Mouse (Mus musculus): ENCODE data around the gene 3110070M22Rik.
"Not testable (repeated sequence)": the region's sequence is repeated elsewhere in the genome, so short reads cannot be mapped to it uniquely, and the experiment has no call there.

The 3110070M22Rik gene

GRCm38 (mm10) chr13:119487880-119488580 lies at the start of gene 3110070M22Rik, which contains the start of gene Tmem267:
Gene 3110070M22Rik (minus strand): TSS chr13:119488383.
Gene Tmem267 (plus strand): TSS chr13:119488039.
- peak; percentile 90 for DNase-seq (ENCODE audit: low read depth, low spot score)

GRCm38 (mm10) chr13:119494938-119495337 lies 6.8 kb upstream of the 3110070M22Rik start:
- DNase-seq (ENCODE audit: low read depth, low spot score), result not testable (repeated sequence)

GRCm38 (mm10) chr13:119492083-119492482 lies 3.9 kb upstream of the 3110070M22Rik start:
- not testable (repeated sequence) for DNase-seq (ENCODE audit: low read depth, low spot score)

- DNase-seq (ENCODE audit: low read depth, low spot score), result no peak
Measured at GRCm38 (mm10) chr13:119487354-119487753, 829 bp downstream of the 3110070M22Rik start.

- no peak for DNase-seq (ENCODE audit: low read depth, low spot score)
Measured at GRCm38 (mm10) chr13:119477789-119478188, 10.4 kb downstream of the 3110070M22Rik start.

GRCm38 (mm10) chr13:119476631-119477030 lies 11.6 kb downstream of the 3110070M22Rik start:
- DNase-seq (ENCODE audit: low read depth, low spot score), result no peak

GRCm38 (mm10) chr13:119462596-119463560 lies 25.3 kb downstream of the 3110070M22Rik start, which contains the start of gene 4833420G17Rik:
Gene 4833420G17Rik (plus strand): TSS chr13:119462768.
- peak; percentile 94 for DNase-seq (ENCODE audit: low read depth, low spot score)

- peak; percentile 8 for DNase-seq (ENCODE audit: low read depth, low spot score)
Measured at GRCm38 (mm10) chr13:119461900-119462595, 26.1 kb downstream of the 3110070M22Rik start.

- no peak for DNase-seq (ENCODE audit: low read depth, low spot score)
Measured at GRCm38 (mm10) chr13:119456342-119456741, 31.8 kb downstream of the 3110070M22Rik start.

GRCm38 (mm10) chr13:119455082-119455481 lies 33.1 kb downstream of the 3110070M22Rik start:
- no peak for DNase-seq (ENCODE audit: low read depth, low spot score)

- DNase-seq (ENCODE audit: low read depth, low spot score), result no peak
Measured at GRCm38 (mm10) chr13:119453563-119453962, 34.6 kb downstream of the 3110070M22Rik start.

GRCm38 (mm10) chr13:119442244-119442643 lies 45.9 kb downstream of the 3110070M22Rik start:
- DNase-seq (ENCODE audit: low read depth, low spot score), result no peak
